Mouse (Mus musculus) midbrain, embryonic 12.5 days (tissue): ENCODE measurements around the gene Ick. TPM values are rescaled to one million over a fixed set of nuclear protein-coding genes. Genes with fewer than 3 reads are reported as not detected.

ENCODE experiments used
- ATAC-seq: fragments of 200-750 bp; cut with Nextera tagmentation; 2 replicates; pipeline ENCODE4 v1.8.0; 2017; ENCODE audit warnings: low read depth, moderate TSS enrichment, moderate library complexity; ENCODE audit not compliant: low FRiP score
- H3K27ac ChIP-seq: fragments of 300-500 bp; sonication (generic); replicated peaks from 2 replicates; pipeline ENCODE4 v1.5.1; 2016; ENCODE audit warnings: mild to moderate bottlenecking
- H3K27me3 ChIP-seq: fragments of 300-500 bp; sonication (generic); 2 replicates; pipeline ENCODE4 v1.6.1; 2016; ENCODE audit warnings: mild to moderate bottlenecking
- H3K36me3 ChIP-seq: fragments of 300-500 bp; sonication (generic); 2 replicates; pipeline ENCODE4 v1.6.1; 2016
- H3K4me1 ChIP-seq: fragments of 300-500 bp; sonication (generic); 2 replicates; pipeline ENCODE4 v1.6.1; 2016
- H3K4me2 ChIP-seq: fragments of 300-500 bp; sonication (generic); replicated peaks from 2 replicates; pipeline ENCODE4 v1.6.1; 2016; ENCODE audit warnings: mild to moderate bottlenecking, moderate library complexity
- H3K4me3 ChIP-seq: fragments of 300-500 bp; sonication (generic); 2 replicates; pipeline ENCODE4 v1.5.1; 2016; ENCODE audit warnings: mild to moderate bottlenecking
- H3K9ac ChIP-seq: fragments of 300-500 bp; sonication (generic); replicated peaks from 2 replicates; pipeline ENCODE4 v1.6.1; 2016; ENCODE audit warnings: mild to moderate bottlenecking, moderate library complexity
- H3K9me3 ChIP-seq: fragments of 300-500 bp; sonication (generic); 2 replicates; pipeline ENCODE4 v1.6.1; 2016; ENCODE audit warnings: mild to moderate bottlenecking
- WGBS: fragments of 180-500 bp; shearing (Covaris S2); methylation state at CpG from one replicate; pipeline ENCODE4 v1.1.7; 2016; 5-methylcytosine and 5-hydroxymethylcytosine counted together
- polyA plus RNA-seq: library from polyadenylated mRNA; unstranded; fragments of >200 nt; fragmentation: Nextera tagmentation; extraction: Ambion mirVana; gene quantifications from 2 replicates; pipeline ENCODE4 v1.2.1, GENCODE M21; 2016

The Ick gene
- polyA plus RNA-seq, 1 experiment from 2014 or later: 40.1 TPM

- H3K27ac ChIP-seq: no peak overlapping the region
- no peaks in the 10 kb centered on the region for H3K9me3 ChIP-seq
- H3K4me1 ChIP-seq: no peaks in the 10 kb centered on the region
- no peak for ATAC-seq
- no peak overlapping the region for H3K4me2 ChIP-seq
- H3K27me3 ChIP-seq: no peaks in the 10 kb centered on the region
- H3K36me3 ChIP-seq: peaks cover 44% of the 10 kb centered on the region
- no peak overlapping the region for H3K4me3 ChIP-seq
- H3K9ac ChIP-seq: no peak overlapping the region
- WGBS: 91% methylated on average over 14 of the region's 14 CpGs
Measured at GRCm38 (mm10) chr9:78085722-78086287, 23.2 kb upstream of the Ick start.

DNA sequence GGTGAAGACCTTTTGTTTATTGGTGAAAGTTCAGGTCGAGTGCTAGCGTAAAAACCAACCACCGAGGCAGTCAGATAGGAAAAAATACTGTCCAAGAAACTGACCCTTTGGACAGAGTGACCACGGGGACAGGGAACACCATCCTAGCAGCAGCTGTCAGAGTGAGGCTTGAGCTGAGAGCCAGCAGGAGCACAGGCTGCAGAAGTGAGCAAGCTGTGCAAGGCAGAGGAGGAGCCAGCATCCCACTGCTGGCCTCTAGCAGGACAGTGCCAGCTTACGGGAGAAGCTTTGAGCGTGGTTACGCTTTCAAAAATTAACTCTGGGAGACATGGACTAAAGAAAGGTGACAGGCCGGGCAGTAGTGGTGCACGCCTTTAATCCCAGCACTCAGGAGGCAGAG is 21.2 kb upstream of the Ick start:
- no peaks in the 10 kb centered on the region for H3K9me3 ChIP-seq
- WGBS: 92% methylated on average over 9 of the region's 9 CpGs
- H3K9ac ChIP-seq: no peak overlapping the region
- no peaks in the 10 kb centered on the region for H3K4me1 ChIP-seq
- no peaks in the 10 kb centered on the region for H3K27me3 ChIP-seq
- H3K4me3 ChIP-seq: no peak overlapping the region
- no peak overlapping the region for H3K4me2 ChIP-seq
- H3K27ac ChIP-seq: no peak overlapping the region
- ATAC-seq: no peak
- peaks cover 36% of the 10 kb centered on the region for H3K36me3 ChIP-seq

DNA sequence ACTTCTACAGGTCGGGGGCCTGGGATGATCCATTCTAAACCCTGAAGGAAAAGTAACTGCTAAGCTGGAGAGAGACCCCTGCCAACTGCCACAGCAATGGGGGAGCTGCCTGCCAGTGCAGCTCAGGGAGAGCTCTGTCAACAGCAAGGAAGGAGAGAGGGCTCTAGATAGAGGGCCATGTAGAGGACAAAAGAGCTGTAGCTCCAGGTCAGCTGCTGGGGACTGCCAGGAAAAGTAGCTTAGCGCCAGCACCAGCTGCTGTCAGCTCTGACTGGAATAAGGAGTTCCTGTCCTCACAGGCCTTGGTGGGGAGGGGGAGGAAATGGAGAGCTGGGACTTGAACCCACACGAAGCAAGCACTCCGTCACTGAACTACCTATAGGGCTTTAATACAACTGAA is 20.5 kb upstream of the Ick start:
- Histone ChIP-seq H3K9me3 (no peaks in the 10 kb centered on the region), H3K27me3 (no peaks in the 10 kb centered on the region), H3K4me3 (no peak overlapping the region), H3K4me1 (no peaks in the 10 kb centered on the region), H3K36me3 (peaks cover 36% of the 10 kb centered on the region), H3K9ac (no peak overlapping the region), H3K4me2 (no peak overlapping the region), H3K27ac (no peak overlapping the region)
- 76% methylated on average over 4 of the region's 4 CpGs for WGBS
- no peak for ATAC-seq

DNA sequence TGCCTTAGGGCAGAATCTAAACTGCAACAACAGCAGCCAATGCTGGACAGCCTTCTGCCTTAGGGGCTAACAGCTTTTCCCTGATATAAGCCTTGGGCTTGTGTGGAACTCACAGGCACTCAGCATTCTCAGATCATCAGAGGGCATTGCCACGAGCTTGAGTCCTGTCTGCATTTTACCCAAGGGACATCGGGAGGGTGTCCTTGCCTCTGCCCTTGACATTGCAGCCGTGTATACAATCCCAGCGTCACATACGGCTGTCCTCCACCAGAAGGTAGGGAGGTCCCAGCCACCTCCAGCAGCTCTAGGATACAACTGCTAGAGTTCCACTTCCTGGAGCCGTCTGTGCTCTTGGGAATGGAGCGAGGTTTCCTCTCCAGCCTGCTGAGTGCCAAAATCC is 20.0 kb upstream of the Ick start:
- Histone ChIP-seq H3K9ac (no peak overlapping the region), H3K4me1 (no peaks in the 10 kb centered on the region), H3K36me3 (peaks cover 31% of the 10 kb centered on the region), H3K27me3 (no peaks in the 10 kb centered on the region), H3K4me3 (no peak overlapping the region), H3K9me3 (no peaks in the 10 kb centered on the region), H3K27ac (no peak overlapping the region), H3K4me2 (no peak overlapping the region)
- 88% methylated on average over 7 of the region's 7 CpGs for WGBS
- ATAC-seq: no peak

DNA sequence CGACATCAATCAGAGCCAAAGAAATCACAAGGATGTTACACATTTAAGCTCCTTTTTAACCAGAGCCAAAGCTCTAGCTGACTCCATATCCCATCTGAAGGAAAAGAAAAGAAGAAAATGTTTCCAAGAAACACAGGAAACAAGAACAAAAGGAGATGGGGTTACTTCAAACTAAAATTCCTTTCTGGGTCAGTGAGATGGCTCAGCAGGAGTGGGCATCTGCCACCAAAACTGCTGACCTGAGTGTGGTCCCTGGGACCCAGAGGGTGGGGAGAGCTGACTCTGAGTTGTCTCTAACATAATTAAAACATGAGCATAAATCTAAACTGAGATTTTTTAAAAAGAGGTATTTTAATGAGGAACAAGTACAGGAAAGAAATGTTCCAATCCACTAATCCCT is 19.1 kb upstream of the Ick start:
- no peak for ATAC-seq
- H3K4me3 ChIP-seq: no peak overlapping the region
- no peak overlapping the region for H3K9ac ChIP-seq
- peaks cover 22% of the 10 kb centered on the region for H3K36me3 ChIP-seq
- no peak overlapping the region for H3K4me2 ChIP-seq
- H3K27ac ChIP-seq: no peak overlapping the region
- 87% methylated on average over 1 of the region's 1 CpGs for WGBS
- H3K4me1 ChIP-seq: no peaks in the 10 kb centered on the region
- H3K27me3 ChIP-seq: no peaks in the 10 kb centered on the region
- H3K9me3 ChIP-seq: no peaks in the 10 kb centered on the region

DNA sequence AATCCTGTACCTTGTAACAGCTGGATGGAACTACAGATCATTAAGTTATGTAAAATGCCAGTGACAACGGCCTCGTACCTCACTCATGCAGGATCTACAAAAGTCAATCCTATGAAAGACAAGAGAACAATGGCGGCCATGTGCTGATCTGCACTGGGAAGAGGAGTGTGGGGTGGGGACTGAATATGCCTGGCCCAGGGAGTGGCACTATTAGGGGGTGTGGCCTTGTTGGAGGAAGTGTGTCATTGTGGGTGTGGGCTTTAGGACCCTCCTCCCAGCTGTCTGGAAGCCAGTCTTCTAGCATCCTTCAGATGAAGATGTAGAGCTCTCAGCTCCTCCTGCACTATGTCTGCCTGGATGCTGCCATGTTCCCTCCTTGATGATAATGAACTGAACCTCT is 18.4 kb upstream of the Ick start:
- no peaks in the 10 kb centered on the region for H3K9me3 ChIP-seq
- 89% methylated on average over 3 of the region's 3 CpGs for WGBS
- no peaks in the 10 kb centered on the region for H3K4me1 ChIP-seq
- no peak for ATAC-seq
- H3K27ac ChIP-seq: no peak overlapping the region
- no peak overlapping the region for H3K9ac ChIP-seq
- H3K36me3 ChIP-seq: peaks cover 23% of the 10 kb centered on the region
- H3K4me3 ChIP-seq: no peak overlapping the region
- H3K27me3 ChIP-seq: no peaks in the 10 kb centered on the region
- no peak overlapping the region for H3K4me2 ChIP-seq

DNA sequence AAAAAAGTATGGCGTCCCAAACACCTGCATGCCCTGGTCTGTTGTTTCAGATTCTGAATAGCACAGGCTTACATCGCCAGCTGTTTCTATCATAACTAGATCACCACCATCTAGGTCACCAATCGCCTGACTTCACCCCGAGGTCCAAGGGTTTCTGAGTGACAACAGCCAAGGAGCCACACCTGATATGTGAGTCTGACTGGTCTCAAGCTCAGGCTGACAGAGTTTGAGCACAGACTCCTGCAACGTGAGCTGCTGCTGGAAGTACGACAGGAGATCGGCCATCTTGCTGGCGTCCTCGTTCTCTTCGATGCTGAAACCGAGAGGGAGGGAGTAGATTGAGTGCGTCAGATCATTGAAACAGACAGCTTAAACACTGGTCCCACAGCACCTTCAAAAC is 13.3 kb upstream of the Ick start:
- H3K4me2 ChIP-seq: no peak overlapping the region
- H3K9ac ChIP-seq: no peak overlapping the region
- no peak overlapping the region for H3K4me3 ChIP-seq
- H3K27me3 ChIP-seq: no peaks in the 10 kb centered on the region
- peaks cover 43% of the 10 kb centered on the region for H3K36me3 ChIP-seq
- H3K4me1 ChIP-seq: no peaks in the 10 kb centered on the region
- H3K27ac ChIP-seq: no peak overlapping the region
- H3K9me3 ChIP-seq: peaks cover 5% of the 10 kb centered on the region; the same call in 1 of the 2 replicates
- 97% methylated on average over 12 of the region's 12 CpGs for WGBS
- ATAC-seq: no peak

- Histone ChIP-seq H3K27ac (no peak overlapping the region), H3K4me2 (no peak overlapping the region), H3K4me3 (no peak overlapping the region), H3K9ac (no peak overlapping the region), H3K27me3 (no peaks in the 10 kb centered on the region), H3K36me3 (peaks cover 43% of the 10 kb centered on the region), H3K9me3 (peaks cover 5% of the 10 kb centered on the region; the same call in 1 of the 2 replicates), H3K4me1 (no peaks in the 10 kb centered on the region)
- no peak for ATAC-seq
- WGBS: 94% methylated on average over 6 of the region's 6 CpGs
Measured at GRCm38 (mm10) chr9:78096376-78096775, 12.6 kb upstream of the Ick start.

- H3K9ac ChIP-seq: no peak overlapping the region
- H3K4me3 ChIP-seq: no peak overlapping the region
- H3K4me2 ChIP-seq: no peak overlapping the region
- ATAC-seq: no peak
- H3K27me3 ChIP-seq: no peaks in the 10 kb centered on the region
- no peaks in the 10 kb centered on the region for H3K4me1 ChIP-seq
- no peak overlapping the region for H3K27ac ChIP-seq
- H3K36me3 ChIP-seq: peaks cover 30% of the 10 kb centered on the region
- peaks cover 5% of the 10 kb centered on the region; the same call in 1 of the 2 replicates for H3K9me3 ChIP-seq
- WGBS: 89% methylated on average over 5 of the region's 5 CpGs
Measured at GRCm38 (mm10) chr9:78100956-78101355, 8.0 kb upstream of the Ick start.

GRCm38 (mm10) chr9:78101431-78101830 is 7.6 kb upstream of the Ick start:
- 78% methylated on average over 4 of the region's 4 CpGs for WGBS
- peaks cover 28% of the 10 kb centered on the region for H3K36me3 ChIP-seq

DNA sequence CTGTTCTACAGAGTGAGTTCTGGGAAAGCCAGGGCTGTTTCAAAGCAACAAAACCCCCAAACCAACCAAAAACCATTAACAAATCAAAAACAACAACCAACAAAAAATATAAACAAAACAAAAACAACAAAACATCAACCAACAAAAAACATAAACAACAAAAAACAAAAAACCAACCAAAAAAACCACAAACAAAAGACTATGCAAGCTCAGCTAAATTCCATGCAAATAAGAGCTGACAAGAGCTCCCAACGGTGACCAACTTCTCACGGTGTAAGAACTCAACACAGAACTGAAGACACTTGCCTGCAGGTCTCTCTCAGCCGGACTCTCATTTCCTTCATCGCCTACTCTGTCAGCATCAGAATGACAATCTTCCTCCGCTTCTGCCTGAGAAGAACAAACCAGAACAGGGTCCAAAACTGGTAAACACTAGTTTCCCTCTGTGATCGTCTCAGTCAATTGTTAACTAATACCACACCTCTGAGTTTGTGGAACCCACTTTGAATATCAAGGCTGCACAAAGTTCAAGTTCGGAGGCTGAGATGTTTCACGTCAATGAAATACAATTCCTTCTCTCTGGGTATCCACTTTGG is 4.9 kb upstream of the Ick start:
- Histone ChIP-seq H3K4me3 (no peak overlapping the region), H3K36me3 (0 out of 2 replicates have a peak, but pooled peaks cover 6% of the 10 kb centered on the region), H3K27me3 (no peaks in the 10 kb centered on the region), H3K9ac (no peak overlapping the region), H3K9me3 (no peaks in the 10 kb centered on the region), H3K27ac (no peak overlapping the region), H3K4me2 (no peak overlapping the region), H3K4me1 (peaks cover 7% of the 10 kb centered on the region; the same call in 1 of the 2 replicates)
- no peak for ATAC-seq
- 90% methylated on average over 8 of the region's 8 CpGs for WGBS

More at GRCm38 (mm10) chr9:78101431-78101830, 7.6 kb upstream of the Ick start:
- no peak for ATAC-seq
- Histone ChIP-seq H3K9ac (no peak overlapping the region), H3K27me3 (no peaks in the 10 kb centered on the region), H3K9me3 (peaks cover 5% of the 10 kb centered on the region; the same call in 1 of the 2 replicates), H3K27ac (no peak overlapping the region), H3K4me1 (0 out of 2 replicates have a peak, but pooled peaks cover under 1% of the 10 kb centered on the region), H3K4me2 (no peak overlapping the region), H3K4me3 (no peak overlapping the region)

GRCm38 (mm10) chr9:78104973-78105372 is 4.0 kb upstream of the Ick start:
- H3K9ac ChIP-seq: no peak overlapping the region
- WGBS: 91% methylated on average over 6 of the region's 6 CpGs

More at GRCm38 (mm10) chr9:78104973-78105372, 4.0 kb upstream of the Ick start:
- Histone ChIP-seq H3K4me2 (no peak overlapping the region), H3K9me3 (no peaks in the 10 kb centered on the region), H3K4me3 (no peak overlapping the region), H3K27me3 (no peaks in the 10 kb centered on the region), H3K4me1 (peaks cover 12% of the 10 kb centered on the region; the same call in 1 of the 2 replicates), H3K27ac (no peak overlapping the region), H3K36me3 (0 out of 2 replicates have a peak, but pooled peaks cover 6% of the 10 kb centered on the region)
- no peak for ATAC-seq
